Mouse (Mus musculus): Measurements from ENCODE around the gene Iars2. TPM values are rescaled to one million over a fixed set of nuclear protein-coding genes. Genes with fewer than 3 reads are reported as not detected.

The Iars2 gene
- total RNA-seq, 2 experiments from 2014 or later = 80.4 to 92.5 TPM

Small RNA genes within 50 kb of the gene (microRNA-seq; reads per million reads assigned to microRNA genes)
- gene Mir194-1 (ENCODE audit: borderline number of aligned reads in 2 of 2) (1.8 to 1.9 reads per million in 2 experiments), gene Mir215 (ENCODE audit: borderline number of aligned reads in 2 of 2) (3.8 to 5.5 reads per million in 2 experiments), gene Mir664 (ENCODE audit: borderline number of aligned reads in 2 of 2) (153 to 161 reads per million in 2 experiments)

Other genes starting within 250 kb of the Iars2 start
- 10 to 100 TPM; 48.7 to 51.4 TPM for gene Rab3gap2, start 125.3 kb downstream of the Iars2 start, total RNA-seq (2021)
- gene Bpnt1, start 2.8 kb upstream of the Iars2 start, total RNA-seq (2021) = 100 to 1,000 TPM; 116 to 119 TPM
- gene Eprs, start 33.6 kb upstream of the Iars2 start, total RNA-seq (2021) = 100 to 1,000 TPM; 216 to 332 TPM
- not detected for gene Slc30a10, start 125.5 kb upstream of the Iars2 start, total RNA-seq (2021)